Mouse (Mus musculus) hindlimb bud, embryonic 11.5 days (tissue): ENCODE data around the gene Nxf1.

ENCODE experiments used
- DNase-seq: peaks from one replicate; pipeline ENCODE4 v3.0.0-alpha.2; 2012; ENCODE audit warnings: low read depth, low spot score; ENCODE audit errors: extremely low spot score

Nxf1 gene

GRCm38 (mm10) chr19:8817001-8817400, 60.1 kb downstream of the Nxf1 start:
- DNase-seq, result no peak

DNA sequence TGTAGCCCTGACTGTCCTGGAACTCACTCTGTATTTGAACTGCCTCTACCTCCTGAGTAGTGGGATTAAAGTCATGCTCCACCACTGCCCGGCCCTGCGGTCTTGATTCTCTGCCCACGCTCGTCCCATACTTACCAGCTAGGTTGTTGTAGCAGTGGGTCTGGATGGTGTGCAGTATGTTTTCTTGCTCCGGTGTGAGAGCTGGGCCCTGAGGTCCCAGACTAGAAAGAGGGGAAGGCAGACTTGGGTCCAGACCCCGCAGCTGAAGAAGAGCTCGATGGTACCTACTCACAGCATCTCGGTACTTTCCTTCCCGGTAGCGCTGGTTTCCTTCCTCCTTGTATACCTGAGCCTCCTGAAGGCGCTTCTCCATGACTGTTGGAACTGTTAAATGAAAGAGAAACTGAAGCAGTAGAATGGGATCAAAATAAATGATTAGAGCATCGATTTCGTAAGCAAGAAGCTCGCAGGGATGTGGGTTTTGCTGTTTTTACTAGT, 61.5 kb downstream of the Nxf1 start:
- no peak for DNase-seq

DNA sequence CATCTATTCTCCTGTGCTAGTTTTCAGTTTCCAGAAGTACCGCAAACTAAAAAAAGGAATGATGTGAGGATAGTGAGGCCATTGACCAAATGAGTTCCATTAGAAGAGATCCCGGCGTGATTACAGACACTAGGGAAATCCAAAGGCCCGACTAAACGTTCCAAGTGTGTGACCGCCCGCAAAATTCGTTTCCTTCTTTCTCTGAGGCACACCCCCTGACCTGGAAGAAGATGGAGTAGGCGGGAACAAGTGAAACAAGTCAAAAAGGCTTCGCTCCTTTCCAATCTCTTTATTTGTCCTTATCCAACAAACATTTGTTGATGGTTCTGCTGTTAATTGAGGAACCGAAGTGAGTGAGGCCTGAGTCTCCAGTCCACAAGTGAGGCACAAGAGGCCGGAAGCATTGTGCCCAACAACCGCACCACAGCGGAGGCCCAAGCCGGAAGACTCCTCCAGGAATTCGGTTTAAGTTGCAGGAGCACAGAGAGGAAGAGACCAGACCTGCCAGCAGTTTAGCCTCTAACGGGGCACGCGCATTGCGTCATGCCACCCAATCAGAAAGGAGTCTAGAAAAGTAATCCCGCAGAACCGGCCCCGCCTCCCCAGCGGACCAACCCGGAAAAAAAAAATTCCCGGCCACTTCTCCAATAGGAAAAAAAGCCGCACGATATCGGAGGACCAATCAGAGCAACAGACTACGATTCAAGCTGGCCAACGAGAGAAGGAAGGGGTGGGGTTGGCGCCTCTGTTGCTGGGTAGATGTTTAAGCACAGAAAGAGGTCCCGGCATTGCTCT, 62.1 kb downstream of the Nxf1 start, which contains the start of gene Ttc9c:
Gene Ttc9c (minus strand): TSS at position 533 of the 795 bp plus-strand sequence.
- DNase-seq, result peak; percentile 64

- DNase-seq, result peak; percentile 97
Measured at GRCm38 (mm10) chr19:8819596-8820423, 62.9 kb downstream of the Nxf1 start, which contains the start of gene Hnrnpul2. Hnrnpul2 (plus strand) TSS chr19:8820010.
